Mouse (Mus musculus) cerebellum, adult 2 months (tissue): Measurements from ENCODE around the gene Ulk4. TPM values are rescaled to one million over a fixed set of nuclear protein-coding genes. Genes with fewer than 3 reads are reported as not detected.

Source experiments
- DNase-seq, 2 experiments: peaks; one replicate each; pipeline ENCODE4 v3.0.0; 2021
- H3K27ac ChIP-seq: fragments of 200-500 bp; 2 replicates; pipeline ENCODE4 v1.5.1; 2012; ENCODE audit warnings: low read length, control low read depth, inconsistent platforms; ENCODE audit not compliant: insufficient read depth
- H3K27me3 ChIP-seq: fragments of 200-500 bp; 2 replicates; pipeline ENCODE4 v1.6.1; 2012; ENCODE audit warnings: inconsistent platforms, mild to moderate bottlenecking, low read length, moderate library complexity; ENCODE audit not compliant: control insufficient read depth, insufficient read depth
- H3K4me1 ChIP-seq: fragments of 200-500 bp; 2 replicates; pipeline ENCODE4 v1.6.1; 2011; ENCODE audit warnings: low read length; ENCODE audit not compliant: control insufficient read depth, insufficient read depth
- H3K4me3 ChIP-seq: fragments of 200-500 bp; replicated peaks from 2 replicates; pipeline ENCODE3; 2011; ENCODE audit warnings: mild to moderate bottlenecking, low read depth, low read length, control low read depth; ENCODE audit not compliant: insufficient read depth
- CTCF ChIP-seq: fragments of 200-500 bp; IDR thresholded peaks from 2 replicates; pipeline ENCODE4 v1.5.1; 2011; ENCODE audit warnings: low read depth, mild to moderate bottlenecking, control low read depth, low read length, moderate library complexity, borderline replicate concordance; ENCODE audit not compliant: insufficient read depth
- POLR2A ChIP-seq: fragments of 200-500 bp; IDR thresholded peaks from 2 replicates; pipeline ENCODE4 v1.6.1; 2011; ENCODE audit warnings: low read length, control low read depth, borderline replicate concordance; ENCODE audit not compliant: insufficient read depth
- WGBS: fragments of 180-500 bp; shearing (Covaris S2); methylation state at CpG from one replicate; pipeline ENCODE4 v1.1.7; 2018; 5-methylcytosine and 5-hydroxymethylcytosine counted together
- polyA plus RNA-seq: library from polyadenylated mRNA; depleted of rRNA; stranded (reverse); fragments of >200 nt; gene quantifications from 2 replicates; pipeline ENCODE4 v1.2.3, GENCODE M21; 2012

Ulk4 gene
- polyA plus RNA-seq, 1 experiment, result 2.1 TPM

- WGBS, result 73% methylated on average over 8 of the region's 8 CpGs
- peaks cover 24% of the 10 kb centered on the region for H3K4me1 ChIP-seq
- no peaks in the 10 kb centered on the region for H3K27me3 ChIP-seq
- no peak for DNase-seq
- no peak overlapping the region for H3K4me3 ChIP-seq
- H3K27ac ChIP-seq, result no peak overlapping the region
- TF ChIP-seq POLR2A, result no peak
- no peak for TF ChIP-seq CTCF
These were observed 330.9 kb downstream of the Ulk4 start for GRCm38 (mm10) chr9:120946131-120946530.

GRCm38 (mm10) chr9:120944211-120944610, 332.8 kb downstream of the Ulk4 start:
- TF ChIP-seq CTCF, result no peak
- no peak for TF ChIP-seq POLR2A
- 83% methylated on average over 3 of the region's 3 CpGs for WGBS
- Histone ChIP-seq H3K27ac (no peak overlapping the region), H3K4me1 (peaks cover 31% of the 10 kb centered on the region), H3K4me3 (no peak overlapping the region), H3K27me3 (no peaks in the 10 kb centered on the region)
- no peak for DNase-seq

- Histone ChIP-seq H3K4me3 (no peak overlapping the region), H3K27ac (no peak overlapping the region), H3K4me1 (peaks cover 27% of the 10 kb centered on the region), H3K27me3 (no peaks in the 10 kb centered on the region)
- DNase-seq, result no peak
- TF ChIP-seq CTCF (no peak), POLR2A (no peak)
- 92% methylated on average over 1 of the region's 1 CpGs for WGBS
These were observed 333.2 kb downstream of the Ulk4 start for GRCm38 (mm10) chr9:120943757-120944156.

- TF ChIP-seq CTCF (no peak), POLR2A (no peak)
- Histone ChIP-seq H3K27ac (no peak overlapping the region), H3K4me1 (peaks cover 15% of the 10 kb centered on the region), H3K4me3 (no peak overlapping the region), H3K27me3 (no peaks in the 10 kb centered on the region)
- WGBS, result 86% methylated on average over 3 of the region's 3 CpGs
- DNase-seq, result no peak
These were observed 336.1 kb downstream of the Ulk4 start for GRCm38 (mm10) chr9:120940858-120941257.

- DNase-seq, result peak; percentile 64 to 70
- WGBS, result 9% methylated on average over 8 of the region's 8 CpGs
- Histone ChIP-seq H3K27me3 (no peaks in the 10 kb centered on the region), H3K4me3 (peak overlapping the region; percentile 5), H3K4me1 (peaks cover 19% of the 10 kb centered on the region), H3K27ac (no peak overlapping the region)
- TF ChIP-seq CTCF (peak; percentile 83), POLR2A (no peak)
These were observed 340.6 kb downstream of the Ulk4 start for GRCm38 (mm10) chr9:120936351-120936750.

GRCm38 (mm10) chr9:120935634-120935922, 341.4 kb downstream of the Ulk4 start:
- peaks cover 13% of the 10 kb centered on the region for H3K4me1 ChIP-seq
- no peaks in the 10 kb centered on the region for H3K27me3 ChIP-seq
- peak overlapping the region; percentile 8 for H3K4me3 ChIP-seq
- no peak overlapping the region for H3K27ac ChIP-seq
- no peak for TF ChIP-seq CTCF
- no peak for TF ChIP-seq POLR2A
- 31% methylated on average over 4 of the region's 4 CpGs for WGBS
- DNase-seq, result no peak

GRCm38 (mm10) chr9:120934821-120935633, 342.0 kb downstream of the Ulk4 start:
- Histone ChIP-seq H3K27me3 (no peaks in the 10 kb centered on the region), H3K27ac (no peak overlapping the region), H3K4me3 (peak overlapping the region; percentile 95), H3K4me1 (peaks cover 11% of the 10 kb centered on the region)
- 36% methylated on average over 14 of the region's 14 CpGs for WGBS
- no peak for DNase-seq
- TF ChIP-seq CTCF (no peak), POLR2A (no peak)

- no peak overlapping the region for H3K27ac ChIP-seq
- DNase-seq, result peak; percentile 56 to 65
- TF ChIP-seq POLR2A, result no peak
- TF ChIP-seq CTCF, result no peak
- H3K27me3 ChIP-seq, result no peaks in the 10 kb centered on the region
- H3K4me3 ChIP-seq, result peak overlapping the region; percentile 95
- WGBS, result under 1% methylated on average over 56 of the region's 57 CpGs
- H3K4me1 ChIP-seq, result peaks cover 11% of the 10 kb centered on the region
These were observed 342.9 kb downstream of the Ulk4 start for GRCm38 (mm10) chr9:120933886-120934758.
